Mouse (Mus musculus): ENCODE results near the gene Pogk. TPM values are rescaled to one million over a fixed set of nuclear protein-coding genes. Genes with fewer than 3 reads are reported as not detected.

Gene Pogk
- polyA plus RNA-seq, 1 experiment from 2014 or later, result 16.5 TPM

DNA sequence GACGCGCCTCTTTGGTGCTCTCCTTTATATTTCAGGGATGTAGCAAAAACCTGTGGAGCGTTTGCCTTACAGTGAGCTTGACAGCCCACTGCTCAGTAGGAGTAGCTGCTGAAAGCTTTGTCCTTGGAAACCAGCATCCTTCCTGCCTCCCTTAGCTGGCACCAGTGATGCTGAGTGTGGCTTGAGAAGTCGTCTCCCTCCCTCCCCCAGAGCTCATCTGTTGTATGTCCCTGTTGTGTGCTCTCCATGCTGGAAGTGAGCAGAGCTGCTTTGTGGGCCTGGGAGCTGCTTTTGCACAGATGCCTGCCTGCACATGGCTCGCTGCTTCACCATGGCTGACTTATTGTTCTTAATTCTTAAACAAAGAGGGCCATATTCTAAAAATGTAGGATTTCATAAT lies 24.2 kb downstream of the Pogk start:
- H3K27ac ChIP-seq (ENCODE audit: low read depth), result no peak overlapping the region
- peaks cover 16% of the 10 kb centered on the region for H3K4me1 ChIP-seq (replicated peaks; ENCODE audit: control insufficient read depth, insufficient read depth, low read length)
- H3K9me3 ChIP-seq (ENCODE audit: control insufficient read depth, low read length), result no peaks in the 10 kb centered on the region
- H3K36me3 ChIP-seq (ENCODE audit: control insufficient read depth, insufficient read depth, low read length), result peaks cover 73% of the 10 kb centered on the region
- no peak overlapping the region for H3K4me2 ChIP-seq (ENCODE audit: low read length)
- ATAC-seq (replicated peaks; ENCODE audit: low FRiP score, low TSS enrichment, low read depth) (no peak), DNase-seq (ENCODE audit: low spot score) (no peak)
- H3K27me3 ChIP-seq (replicated peaks; ENCODE audit: control insufficient read depth, insufficient read depth, low read length), result no peaks in the 10 kb centered on the region
- H3K9ac ChIP-seq (ENCODE audit: low read length), result no peak overlapping the region
- 92% methylated on average over 5 of the region's 5 CpGs for WGBS
- no peak overlapping the region for H3K4me3 ChIP-seq (ENCODE audit: low read depth, low read length)

DNA sequence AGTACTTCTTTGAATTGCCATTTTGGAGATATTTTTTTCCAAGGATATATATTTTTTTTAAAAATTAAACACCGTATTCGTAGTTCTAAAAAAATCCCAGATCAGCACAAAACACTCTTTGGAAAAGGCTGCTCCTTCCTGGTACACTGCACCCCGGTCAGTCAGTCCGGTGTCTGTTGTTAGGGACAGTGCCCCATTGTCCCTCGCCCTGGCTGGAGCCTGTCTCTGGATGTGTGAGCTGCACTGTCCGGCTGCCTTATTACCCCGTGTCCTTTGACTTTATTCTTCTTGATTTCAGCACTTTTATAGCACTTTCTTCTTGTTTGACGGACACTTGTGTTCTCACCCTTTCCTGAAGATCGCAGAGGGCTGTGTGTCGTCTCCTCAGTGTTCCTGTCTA lies 25.0 kb downstream of the Pogk start:
- H3K4me3 ChIP-seq (ENCODE audit: low read depth, low read length), result no peak overlapping the region
- peaks cover 18% of the 10 kb centered on the region for H3K4me1 ChIP-seq (replicated peaks; ENCODE audit: control insufficient read depth, insufficient read depth, low read length)
- no peaks in the 10 kb centered on the region for H3K9me3 ChIP-seq (ENCODE audit: control insufficient read depth, low read length)
- WGBS, result 90% methylated on average over 10 of the region's 10 CpGs
- H3K36me3 ChIP-seq (ENCODE audit: control insufficient read depth, insufficient read depth, low read length), result peaks cover 65% of the 10 kb centered on the region
- no peak overlapping the region for H3K4me2 ChIP-seq (ENCODE audit: low read length)
- H3K27me3 ChIP-seq (replicated peaks; ENCODE audit: control insufficient read depth, insufficient read depth, low read length), result no peaks in the 10 kb centered on the region
- ATAC-seq (replicated peaks; ENCODE audit: low FRiP score, low TSS enrichment, low read depth), result no peak
- DNase-seq (ENCODE audit: low spot score), result no peak
- H3K9ac ChIP-seq (ENCODE audit: low read length), result no peak overlapping the region
- H3K27ac ChIP-seq (ENCODE audit: low read depth), result no peak overlapping the region

DNA sequence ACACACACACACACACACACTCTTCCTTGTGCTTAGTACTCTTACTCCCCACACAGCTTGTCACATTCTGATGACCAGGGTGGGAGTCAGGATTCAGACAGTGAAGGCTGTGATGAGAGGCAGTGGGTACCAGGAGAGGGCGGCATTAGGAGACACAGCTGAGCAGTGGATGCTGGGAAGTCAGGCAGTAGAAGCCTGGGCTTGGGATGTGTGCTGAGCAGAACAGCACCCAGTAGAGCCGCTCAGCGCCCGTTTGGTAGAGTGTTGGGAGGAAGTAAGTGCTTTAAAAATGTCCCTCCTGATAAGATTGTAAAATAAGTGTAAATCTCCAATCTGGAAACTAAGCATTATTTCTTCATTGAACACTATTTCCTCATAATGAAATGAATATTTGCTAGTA lies 27.0 kb downstream of the Pogk start:
- Histone ChIP-seq H3K9ac (ENCODE audit: low read length) (no peak overlapping the region), H3K4me2 (ENCODE audit: low read length) (no peak overlapping the region), H3K4me3 (ENCODE audit: low read depth, low read length) (no peak overlapping the region), H3K9me3 (ENCODE audit: control insufficient read depth, low read length) (no peaks in the 10 kb centered on the region), H3K4me1 (replicated peaks; ENCODE audit: control insufficient read depth, insufficient read depth, low read length) (peaks cover 18% of the 10 kb centered on the region), H3K27me3 (replicated peaks; ENCODE audit: control insufficient read depth, insufficient read depth, low read length) (no peaks in the 10 kb centered on the region), H3K27ac (ENCODE audit: low read depth) (no peak overlapping the region), H3K36me3 (ENCODE audit: control insufficient read depth, insufficient read depth, low read length) (peaks cover 45% of the 10 kb centered on the region)
- 77% methylated on average over 4 of the region's 4 CpGs for WGBS
- DNase-seq (ENCODE audit: low spot score) (no peak), ATAC-seq (replicated peaks; ENCODE audit: low FRiP score, low TSS enrichment, low read depth) (no peak)

DNA sequence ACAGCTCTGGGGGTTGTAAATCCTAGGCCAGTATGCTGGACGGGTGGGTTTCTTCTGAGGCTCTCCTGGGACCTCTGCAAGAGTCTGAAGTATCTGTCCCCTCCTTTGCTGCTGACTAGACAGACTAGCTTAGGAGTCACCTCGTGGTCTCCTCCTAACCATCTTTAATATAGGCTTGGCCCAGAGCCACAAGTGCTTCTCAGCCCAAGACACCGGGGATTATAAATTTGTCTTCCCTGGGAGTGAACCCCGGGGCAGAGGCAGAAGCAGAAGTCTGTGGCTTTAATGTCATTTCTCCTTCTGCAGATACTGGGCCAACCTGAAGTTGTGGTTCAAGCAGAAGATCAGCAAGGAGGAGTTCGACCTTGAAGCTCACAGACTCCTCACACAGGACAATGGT lies 27.8 kb downstream of the Pogk start:
- peaks cover 37% of the 10 kb centered on the region for H3K36me3 ChIP-seq (ENCODE audit: control insufficient read depth, insufficient read depth, low read length)
- ATAC-seq (replicated peaks; ENCODE audit: low FRiP score, low TSS enrichment, low read depth), result no peak

DNA sequence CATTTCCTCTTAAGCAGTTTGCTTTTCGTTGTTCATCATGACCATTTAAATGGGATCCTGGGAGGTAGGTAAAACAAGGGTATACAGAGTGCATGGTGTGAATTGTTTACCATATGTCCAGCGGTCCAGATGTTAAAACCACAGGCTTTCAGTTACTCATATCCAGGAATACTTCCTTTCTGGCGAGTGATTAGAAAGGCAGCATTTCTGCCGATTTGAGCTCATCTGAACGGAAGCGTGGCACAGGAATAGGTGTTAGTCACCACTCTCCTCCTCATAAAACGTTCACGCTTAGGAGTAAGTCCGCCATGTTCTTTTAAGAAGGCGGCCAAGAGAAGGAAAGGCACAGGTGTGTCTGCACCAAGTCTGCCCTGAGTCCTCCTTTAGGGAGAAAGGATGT lies 28.3 kb downstream of the Pogk start:
- H3K36me3 ChIP-seq (ENCODE audit: control insufficient read depth, insufficient read depth, low read length), result peaks cover 33% of the 10 kb centered on the region
- no peak for DNase-seq (ENCODE audit: low spot score)
- no peak overlapping the region for H3K9ac ChIP-seq (ENCODE audit: low read length)
- H3K27ac ChIP-seq (ENCODE audit: low read depth), result no peak overlapping the region
- H3K4me1 ChIP-seq (replicated peaks; ENCODE audit: control insufficient read depth, insufficient read depth, low read length), result peaks cover 18% of the 10 kb centered on the region
- H3K4me2 ChIP-seq (ENCODE audit: low read length), result peak overlapping the region; percentile 79; the same call in 1 of the 2 replicates
- H3K27me3 ChIP-seq (replicated peaks; ENCODE audit: control insufficient read depth, insufficient read depth, low read length), result no peaks in the 10 kb centered on the region
- 80% methylated on average over 10 of the region's 10 CpGs for WGBS
- no peak overlapping the region for H3K4me3 ChIP-seq (ENCODE audit: low read depth, low read length)
- no peaks in the 10 kb centered on the region for H3K9me3 ChIP-seq (ENCODE audit: control insufficient read depth, low read length)
- no peak for ATAC-seq (replicated peaks; ENCODE audit: low FRiP score, low TSS enrichment, low read depth)

More for the DNA sequence above, 27.8 kb downstream of the Pogk start:
- Histone ChIP-seq H3K4me3 (ENCODE audit: low read depth, low read length) (no peak overlapping the region), H3K27ac (ENCODE audit: low read depth) (no peak overlapping the region), H3K9me3 (ENCODE audit: control insufficient read depth, low read length) (no peaks in the 10 kb centered on the region), H3K4me1 (replicated peaks; ENCODE audit: control insufficient read depth, insufficient read depth, low read length) (peaks cover 18% of the 10 kb centered on the region), H3K9ac (ENCODE audit: low read length) (0 out of 2 replicates have a peak overlapping the region, but pooled peaks have one; percentile 13), H3K4me2 (ENCODE audit: low read length) (no peak overlapping the region), H3K27me3 (replicated peaks; ENCODE audit: control insufficient read depth, insufficient read depth, low read length) (no peaks in the 10 kb centered on the region)
- WGBS, result 56% methylated on average over 5 of the region's 5 CpGs
- DNase-seq (ENCODE audit: low spot score), result no peak

DNA sequence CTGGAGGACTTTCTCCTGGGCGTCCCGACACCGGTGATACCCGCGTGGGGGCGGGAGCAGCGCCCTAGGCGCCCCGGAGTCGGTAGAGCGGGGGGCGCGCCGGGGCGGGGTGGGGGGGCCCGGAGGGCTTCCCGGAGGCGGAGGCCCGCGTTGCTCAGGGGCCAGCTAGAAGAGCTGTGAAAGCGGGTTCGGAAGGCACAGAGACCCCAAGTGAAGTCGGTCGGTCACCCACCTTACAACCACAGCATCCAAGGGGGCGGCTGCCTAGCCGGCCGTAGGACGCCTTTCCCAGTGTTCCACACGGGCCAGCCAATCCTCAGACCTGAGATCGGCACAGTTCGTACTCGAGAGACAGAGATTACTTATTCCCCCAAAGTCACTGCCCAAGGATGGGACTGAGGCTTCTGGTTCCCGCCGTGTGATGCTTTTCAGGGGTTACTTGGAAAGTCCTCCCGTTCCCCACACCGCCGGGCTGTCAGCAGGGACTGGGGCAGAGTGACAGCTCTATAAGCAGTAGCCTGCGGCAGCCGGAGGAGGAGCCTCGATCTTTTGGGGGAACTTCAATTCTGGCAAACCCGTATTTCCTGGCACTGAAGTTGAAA lies 29.9 kb downstream of the Pogk start:
- peaks cover 18% of the 10 kb centered on the region for H3K4me1 ChIP-seq (replicated peaks; ENCODE audit: control insufficient read depth, insufficient read depth, low read length)
- H3K9me3 ChIP-seq (ENCODE audit: control insufficient read depth, low read length), result no peaks in the 10 kb centered on the region
- peak overlapping the region; percentile 90 for H3K27ac ChIP-seq (ENCODE audit: low read depth)
- H3K27me3 ChIP-seq (replicated peaks; ENCODE audit: control insufficient read depth, insufficient read depth, low read length), result no peaks in the 10 kb centered on the region
- peak overlapping the region; percentile 91 for H3K4me3 ChIP-seq (ENCODE audit: low read depth, low read length)
- peak overlapping the region; percentile 97 for H3K9ac ChIP-seq (ENCODE audit: low read length)
- peak; percentile 83 for DNase-seq (ENCODE audit: low spot score)
- H3K4me2 ChIP-seq (ENCODE audit: low read length), result peak overlapping the region; percentile 79
- peaks cover 18% of the 10 kb centered on the region for H3K36me3 ChIP-seq (ENCODE audit: control insufficient read depth, insufficient read depth, low read length)
- peak; percentile 49 for ATAC-seq (replicated peaks; ENCODE audit: low FRiP score, low TSS enrichment, low read depth)
- WGBS, result under 1% methylated on average over 40 of the region's 41 CpGs

DNA sequence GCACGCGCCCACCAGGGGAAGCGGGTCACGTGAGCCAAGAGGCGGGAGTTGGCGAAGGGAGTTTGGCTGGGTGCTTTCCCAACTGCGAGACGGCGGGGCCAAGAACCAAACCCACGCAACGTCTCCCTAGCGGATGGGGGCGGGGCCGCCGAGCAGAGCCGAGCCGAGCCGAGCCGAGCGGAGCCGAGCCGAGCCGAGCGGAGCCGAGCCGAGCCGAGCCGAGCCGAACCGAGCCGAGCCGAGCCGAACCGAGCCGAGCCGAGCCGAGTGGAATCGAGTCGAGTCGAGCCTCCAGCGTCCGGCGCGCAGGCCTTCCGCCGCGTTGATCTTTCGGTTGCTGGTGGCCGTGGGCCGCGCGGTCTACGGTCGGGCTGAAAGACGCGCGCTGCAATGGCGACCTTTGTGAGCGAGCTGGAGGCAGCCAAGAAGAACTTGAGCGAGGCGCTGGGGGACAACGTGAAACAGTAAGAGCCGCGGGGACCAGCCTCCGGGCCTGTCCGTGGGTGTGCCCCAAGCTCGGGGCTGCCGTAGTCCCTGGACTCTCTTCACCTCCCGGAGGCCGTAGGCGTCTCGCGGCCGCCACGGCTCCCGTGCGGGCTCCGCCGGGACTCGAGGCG lies 30.5 kb downstream of the Pogk start, which contains the start of gene Tada1:
Gene Tada1 (plus strand): TSS at position 85 of the 617 bp plus-strand sequence.
- ATAC-seq (replicated peaks; ENCODE audit: low FRiP score, low TSS enrichment, low read depth) (peak; percentile 95), DNase-seq (ENCODE audit: low spot score) (peak; percentile 99)
- Histone ChIP-seq H3K4me1 (replicated peaks; ENCODE audit: control insufficient read depth, insufficient read depth, low read length) (peaks cover 18% of the 10 kb centered on the region), H3K9me3 (ENCODE audit: control insufficient read depth, low read length) (no peaks in the 10 kb centered on the region), H3K4me2 (ENCODE audit: low read length) (peak within 1 kb of the TSS; percentile 79), H3K9ac (ENCODE audit: low read length) (peak within 1 kb of the TSS; percentile 97), H3K4me3 (ENCODE audit: low read depth, low read length) (peak within 1 kb of the TSS; percentile 91), H3K27me3 (replicated peaks; ENCODE audit: control insufficient read depth, insufficient read depth, low read length) (no peaks in the 10 kb centered on the region), H3K36me3 (ENCODE audit: control insufficient read depth, insufficient read depth, low read length) (peaks cover 12% of the 10 kb centered on the region), H3K27ac (ENCODE audit: low read depth) (peak within 1 kb of the TSS; percentile 90)
- under 1% methylated on average over 80 of the region's 81 CpGs for WGBS

DNA sequence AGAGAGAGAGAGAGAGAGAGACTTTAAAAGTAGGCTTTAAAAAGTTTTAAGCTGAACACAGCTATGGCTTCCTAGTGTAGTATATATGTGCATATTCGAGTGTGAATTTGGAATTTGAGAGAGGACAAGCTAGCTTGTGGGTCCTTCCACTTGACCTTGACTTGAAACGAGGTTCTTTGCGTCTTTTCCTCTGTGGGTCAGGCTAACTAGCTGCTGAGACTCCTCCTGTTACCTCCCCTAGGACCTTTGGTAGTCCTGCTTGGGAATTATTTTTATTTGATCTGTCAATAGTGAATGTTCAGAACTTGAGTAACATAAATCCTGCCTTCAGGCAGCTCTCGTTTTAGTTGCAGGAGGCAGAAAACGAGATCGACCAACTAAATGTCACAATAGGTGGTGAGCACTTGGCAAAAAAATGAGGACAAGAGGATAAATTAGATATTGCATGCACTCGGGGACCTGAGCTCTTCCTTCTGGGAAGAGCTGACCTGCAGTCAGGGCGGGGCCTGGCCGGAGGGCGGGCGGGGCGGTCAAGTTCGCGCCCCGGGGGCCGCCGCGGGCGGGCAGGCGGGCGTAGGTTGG lies 31.1 kb downstream of the Pogk start:
- H3K27ac ChIP-seq (ENCODE audit: low read depth), result peak overlapping the region; percentile 55; the same call in 1 of the 2 replicates
- peaks cover 6% of the 10 kb centered on the region for H3K36me3 ChIP-seq (ENCODE audit: control insufficient read depth, insufficient read depth, low read length)
- H3K9ac ChIP-seq (ENCODE audit: low read length), result peak overlapping the region; percentile 49
- no peaks in the 10 kb centered on the region for H3K27me3 ChIP-seq (replicated peaks; ENCODE audit: control insufficient read depth, insufficient read depth, low read length)
- ATAC-seq (replicated peaks; ENCODE audit: low FRiP score, low TSS enrichment, low read depth) (no peak), DNase-seq (ENCODE audit: low spot score) (no peak)
- H3K9me3 ChIP-seq (ENCODE audit: control insufficient read depth, low read length), result no peaks in the 10 kb centered on the region
- WGBS, result 4% methylated on average over 21 of the region's 21 CpGs
- H3K4me2 ChIP-seq (ENCODE audit: low read length), result peak overlapping the region; percentile 43
- H3K4me3 ChIP-seq (ENCODE audit: low read depth, low read length), result peak overlapping the region; percentile 91
- H3K4me1 ChIP-seq (replicated peaks; ENCODE audit: control insufficient read depth, insufficient read depth, low read length), result peaks cover 18% of the 10 kb centered on the region

Measured in intestine, embryonic 14.5 days (tissue).